Mouse (Mus musculus) C2C12 (cell line): ENCODE measurements around the gene Kansl1l.

Source experiments
- CTCF ChIP-seq: IDR thresholded peaks from one replicate; pipeline ENCODE4 v1.5.1; 2011; ENCODE audit not compliant: control insufficient read depth, insufficient read depth, insufficient read length
- MAX ChIP-seq: IDR thresholded peaks from one replicate; pipeline ENCODE4 v1.6.1; 2011; ENCODE audit warnings: mild to moderate bottlenecking, control low read depth
- MYOG ChIP-seq: IDR thresholded peaks from one replicate; pipeline ENCODE4 v1.6.1; 2011; ENCODE audit not compliant: control insufficient read depth, insufficient read length; ENCODE audit errors: extremely low read depth
- USF1 ChIP-seq: IDR thresholded peaks from one replicate; pipeline ENCODE4 v1.6.1; 2011; ENCODE audit warnings: low read depth, mild to moderate bottlenecking, control low read depth, moderate library complexity

DNA sequence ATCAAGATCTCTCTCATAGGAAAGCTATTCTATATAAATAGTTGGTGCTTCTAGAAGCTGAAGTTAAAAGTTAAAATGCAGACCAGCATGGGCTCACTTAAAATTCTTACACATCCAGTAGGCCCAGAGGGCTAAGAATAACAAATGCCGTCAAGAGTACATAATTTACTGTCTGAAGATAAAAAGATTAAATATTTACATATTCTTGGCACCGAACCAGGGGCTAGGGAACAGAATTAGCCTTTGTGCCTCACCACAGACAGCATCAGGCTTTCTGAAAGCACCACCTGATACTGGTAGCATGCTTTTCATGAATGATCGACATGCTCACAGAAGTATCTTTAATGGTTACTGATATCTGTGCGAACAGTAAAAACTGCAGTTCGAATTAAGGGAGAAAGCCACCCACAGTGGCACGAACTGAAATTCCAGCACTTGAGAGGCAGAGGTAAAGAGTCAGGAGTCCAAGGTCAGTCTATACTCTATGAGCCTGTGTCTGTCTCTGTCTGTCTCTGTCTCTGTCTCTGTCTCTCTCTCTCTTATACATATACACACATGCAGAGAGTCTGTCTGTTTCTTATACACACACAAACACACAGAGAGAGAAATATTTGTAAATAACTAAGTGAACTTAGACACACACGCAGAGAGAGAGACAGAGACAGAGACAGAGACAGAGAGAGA, 22.5 kb upstream of the Kansl1l start:
- no peak for TF ChIP-seq CTCF
- no peak for TF ChIP-seq MAX
- no peak for TF ChIP-seq USF1
- no peak for TF ChIP-seq MYOG
